Mouse (Mus musculus) stomach, embryonic 14.5 days (tissue): Measurements from ENCODE around the gene Fbxw10. TPM values are rescaled to one million over a fixed set of nuclear protein-coding genes. Genes with fewer than 3 reads are reported as not detected.

Source experiments
- ATAC-seq: fragments of 200-750 bp; cut with Nextera tagmentation; 2 replicates; pipeline ENCODE4 v1.8.0; 2017; ENCODE audit warnings: low read depth, moderate TSS enrichment; ENCODE audit not compliant: insufficient number of reproducible peaks, insufficient read depth, low FRiP score
- H3K27ac ChIP-seq: fragments of 300-500 bp; sonication (generic); 2 replicates; pipeline ENCODE4 v1.5.1; 2014; ENCODE audit warnings: mild to moderate bottlenecking, low read length, moderate library complexity, mixed read lengths
- H3K27me3 ChIP-seq: fragments of 300-500 bp; sonication (generic); 2 replicates; pipeline ENCODE4 v1.6.1; 2014; ENCODE audit warnings: low read length, control low read depth, mixed read lengths; ENCODE audit not compliant: control insufficient read depth, insufficient read depth
- H3K36me3 ChIP-seq: fragments of 300-500 bp; sonication (generic); 2 replicates; pipeline ENCODE4 v1.6.1; 2014; ENCODE audit warnings: mild to moderate bottlenecking, control low read depth, low read length, moderate library complexity, mixed read lengths; ENCODE audit not compliant: control insufficient read depth, insufficient read depth
- H3K4me1 ChIP-seq: fragments of 300-500 bp; sonication (generic); 2 replicates; pipeline ENCODE4 v1.6.1; 2014; ENCODE audit warnings: low read length, control low read depth, mixed read lengths; ENCODE audit not compliant: control insufficient read depth, insufficient read depth
- H3K4me2 ChIP-seq: fragments of 300-500 bp; sonication (generic); replicated peaks from 2 replicates; pipeline ENCODE4 v1.6.1; 2014; ENCODE audit warnings: low read depth, low read length, control low read depth
- H3K4me3 ChIP-seq: fragments of 300-500 bp; sonication (generic); 2 replicates; pipeline ENCODE4 v1.5.1; 2014; ENCODE audit warnings: low read depth, low read length, control low read depth
- H3K9ac ChIP-seq: fragments of 300-500 bp; sonication (generic); replicated peaks from 2 replicates; pipeline ENCODE4 v1.6.1; 2014; ENCODE audit warnings: low read depth, mild to moderate bottlenecking, control low read depth, low read length, moderate library complexity, mixed read lengths
- H3K9me3 ChIP-seq: fragments of 300-500 bp; sonication (generic); 2 replicates; pipeline ENCODE4 v1.6.1; 2016; ENCODE audit warnings: low read depth, low read length, control low read depth; ENCODE audit not compliant: control insufficient read depth
- WGBS: fragments of 180-500 bp; shearing (Covaris S2); extraction: QIAGEN DNeasy Blood & Tissue Kit; methylation state at CpG from one replicate; pipeline ENCODE4 v1.1.7; 2014; 5-methylcytosine and 5-hydroxymethylcytosine counted together
- polyA plus RNA-seq: library from polyadenylated mRNA; unstranded; fragments of >200 nt; fragmentation: Nextera tagmentation; extraction: Ambion mirVana; gene quantifications from 2 replicates; pipeline ENCODE4 v1.2.1, GENCODE M21; 2014

The Fbxw10 gene
- polyA plus RNA-seq, 1 experiment from 2014 or later = 1.1 TPM

GRCm38 (mm10) chr11:62876445-62876844 is 29.6 kb downstream of the Fbxw10 start:
- no peak overlapping the region for H3K27ac ChIP-seq
- no peak overlapping the region for H3K4me2 ChIP-seq
- WGBS = 82% methylated on average over 4 of the region's 4 CpGs

DNA sequence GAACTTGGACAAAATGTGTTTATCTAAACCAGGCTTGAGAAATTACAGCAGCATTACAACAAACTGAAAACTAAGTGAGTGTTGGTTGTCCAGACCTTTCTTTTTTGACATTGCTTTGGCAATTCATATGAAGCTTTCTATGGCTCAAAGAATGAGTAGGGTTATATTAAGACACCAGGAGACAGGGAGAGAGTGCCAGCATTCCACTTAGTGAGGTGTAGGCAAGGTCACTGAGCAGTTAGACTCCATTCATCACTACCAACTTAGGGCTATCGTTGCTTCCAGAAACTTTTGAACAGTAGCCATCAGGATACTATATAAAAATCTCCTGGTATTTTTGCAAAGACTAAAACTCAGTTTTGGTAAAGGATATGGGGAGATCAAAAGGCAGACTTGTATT is 30.5 kb downstream of the Fbxw10 start:
- H3K9ac ChIP-seq = no peak overlapping the region
- H3K27me3 ChIP-seq = no peaks in the 10 kb centered on the region
- WGBS = 69% methylated on average over 1 of the region's 1 CpGs
- no peaks in the 10 kb centered on the region for H3K4me1 ChIP-seq
- H3K27ac ChIP-seq = no peak overlapping the region
- no peak overlapping the region for H3K4me2 ChIP-seq
- H3K4me3 ChIP-seq = no peak overlapping the region
- H3K36me3 ChIP-seq = no peaks in the 10 kb centered on the region
- no peak for ATAC-seq
- H3K9me3 ChIP-seq = no peaks in the 10 kb centered on the region

More at GRCm38 (mm10) chr11:62876445-62876844, 29.6 kb downstream of the Fbxw10 start:
- Histone ChIP-seq H3K4me1 (no peaks in the 10 kb centered on the region), H3K9me3 (no peaks in the 10 kb centered on the region), H3K27me3 (no peaks in the 10 kb centered on the region), H3K4me3 (no peak overlapping the region), H3K36me3 (no peaks in the 10 kb centered on the region), H3K9ac (no peak overlapping the region)
- no peak for ATAC-seq

GRCm38 (mm10) chr11:62878728-62879127 is 31.9 kb downstream of the Fbxw10 start:
- Histone ChIP-seq H3K4me1 (no peaks in the 10 kb centered on the region), H3K27ac (no peak overlapping the region), H3K36me3 (peaks cover 3% of the 10 kb centered on the region; the same call in 1 of the 2 replicates), H3K27me3 (no peaks in the 10 kb centered on the region), H3K4me3 (peak overlapping the region; percentile 88), H3K9ac (0 out of 2 replicates have a peak overlapping the region, but pooled peaks have one; percentile 6), H3K4me2 (peak overlapping the region; percentile 43), H3K9me3 (no peaks in the 10 kb centered on the region)
- WGBS = 24% methylated on average over 9 of the region's 9 CpGs
- ATAC-seq = no peak

DNA sequence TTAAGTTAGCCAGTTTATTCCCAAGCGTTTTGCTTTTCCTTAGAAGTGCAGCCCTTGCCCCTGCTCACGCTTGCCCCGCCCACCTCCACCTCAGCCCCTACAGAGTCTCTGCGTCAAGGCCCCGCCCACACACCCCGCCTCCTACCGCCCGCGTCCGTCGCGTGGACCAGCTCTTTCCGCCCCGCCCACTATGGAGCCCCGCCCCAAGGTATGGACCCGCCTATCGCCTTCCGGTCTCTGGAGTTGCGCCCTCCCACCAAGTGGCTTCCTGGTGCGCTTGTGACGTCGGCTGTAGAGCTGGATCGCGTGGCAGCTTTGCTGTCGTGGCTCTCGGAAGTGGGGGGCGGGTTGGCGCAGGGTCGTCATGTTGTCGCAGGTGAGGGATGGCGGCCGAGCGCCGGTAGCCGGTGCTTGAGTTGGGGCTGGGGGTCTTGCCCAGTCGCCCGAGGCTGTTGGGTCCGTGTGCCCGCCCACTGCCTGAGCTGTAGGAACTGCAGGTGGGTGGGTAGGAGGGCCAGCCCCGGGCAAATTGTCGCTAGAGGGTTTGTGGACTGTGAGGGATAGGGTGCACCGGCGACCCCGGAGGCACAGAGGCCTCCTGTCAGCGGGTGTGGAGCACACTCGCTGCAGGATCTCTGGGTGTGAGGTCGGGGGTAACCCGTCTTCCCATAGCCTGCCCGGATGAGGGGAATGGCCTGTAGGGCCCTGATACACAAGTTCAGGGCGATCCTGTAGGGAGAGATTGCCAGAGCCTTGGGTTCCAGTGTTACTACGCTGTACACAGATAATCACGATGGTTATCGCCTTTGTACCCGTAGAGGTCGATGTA is 32.6 kb downstream of the Fbxw10 start, which contains the start of gene Tvp23b:
TSS of gene Tvp23b (plus strand) at position 236 of the 829 bp plus-strand sequence.
- H3K4me3 ChIP-seq = peak within 1 kb of the TSS; percentile 88
- H3K36me3 ChIP-seq = peaks cover 3% of the 10 kb centered on the region; the same call in 1 of the 2 replicates
- peak; percentile 97 for ATAC-seq
- H3K27ac ChIP-seq = peak within 1 kb of the TSS; percentile 85
- no peaks in the 10 kb centered on the region for H3K27me3 ChIP-seq
- no peaks in the 10 kb centered on the region for H3K4me1 ChIP-seq
- H3K9ac ChIP-seq = peak within 1 kb of the TSS; percentile 71
- WGBS = 2% methylated on average over 55 of the region's 55 CpGs
- H3K4me2 ChIP-seq = peak within 1 kb of the TSS; percentile 72
- no peaks in the 10 kb centered on the region for H3K9me3 ChIP-seq

- H3K4me2 ChIP-seq = no peak overlapping the region
- no peak overlapping the region for H3K27ac ChIP-seq
- no peak overlapping the region for H3K9ac ChIP-seq
- H3K4me1 ChIP-seq = no peaks in the 10 kb centered on the region
- H3K27me3 ChIP-seq = no peaks in the 10 kb centered on the region
- H3K4me3 ChIP-seq = no peak overlapping the region
- no peak for ATAC-seq
- no peaks in the 10 kb centered on the region for H3K9me3 ChIP-seq
- 90% methylated on average over 8 of the region's 8 CpGs for WGBS
- H3K36me3 ChIP-seq = peaks cover 19% of the 10 kb centered on the region; the same call in 1 of the 2 replicates
Observed at GRCm38 (mm10) chr11:62883407-62883806, 36.5 kb downstream of the Fbxw10 start.

DNA sequence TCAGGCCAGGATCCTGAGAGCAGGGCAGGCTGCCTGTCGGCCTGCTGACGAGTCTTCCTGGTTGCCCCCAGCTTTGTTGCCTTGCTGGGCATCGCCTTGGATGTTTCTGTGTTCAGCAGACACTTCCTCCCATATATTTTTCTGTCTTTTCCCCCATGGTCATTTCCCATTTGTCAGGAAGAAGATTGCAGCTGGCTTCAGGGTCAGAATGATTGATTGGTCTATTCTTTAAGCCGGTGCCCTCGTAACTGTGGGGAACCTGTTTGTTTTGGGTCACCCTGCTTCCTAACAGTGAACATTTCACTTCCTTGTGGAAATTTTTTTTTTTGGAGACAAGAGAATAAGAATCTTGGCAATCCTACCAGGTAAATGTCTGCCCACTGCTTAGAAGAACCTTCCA is 38.5 kb downstream of the Fbxw10 start:
- ATAC-seq = no peak
- WGBS = 58% methylated on average over 5 of the region's 5 CpGs

GRCm38 (mm10) chr11:62890796-62891195 is 43.9 kb downstream of the Fbxw10 start:
- no peak overlapping the region for H3K27ac ChIP-seq
- WGBS = 87% methylated on average over 4 of the region's 4 CpGs

More for the DNA sequence above, 38.5 kb downstream of the Fbxw10 start:
- Histone ChIP-seq H3K4me1 (no peaks in the 10 kb centered on the region), H3K27me3 (no peaks in the 10 kb centered on the region), H3K4me2 (no peak overlapping the region), H3K9me3 (no peaks in the 10 kb centered on the region), H3K36me3 (peaks cover 25% of the 10 kb centered on the region; the same call in 1 of the 2 replicates), H3K4me3 (no peak overlapping the region), H3K27ac (no peak overlapping the region), H3K9ac (no peak overlapping the region)

GRCm38 (mm10) chr11:62891763-62892162 is 44.9 kb downstream of the Fbxw10 start:
- H3K36me3 ChIP-seq = peaks cover 28% of the 10 kb centered on the region; the same call in 1 of the 2 replicates
- no peaks in the 10 kb centered on the region for H3K4me1 ChIP-seq
- no peak overlapping the region for H3K4me2 ChIP-seq
- H3K27me3 ChIP-seq = no peaks in the 10 kb centered on the region
- no peak for ATAC-seq
- H3K27ac ChIP-seq = no peak overlapping the region
- H3K9ac ChIP-seq = no peak overlapping the region
- H3K9me3 ChIP-seq = no peaks in the 10 kb centered on the region
- WGBS = 88% methylated on average over 11 of the region's 11 CpGs
- no peak overlapping the region for H3K4me3 ChIP-seq

More at GRCm38 (mm10) chr11:62890796-62891195, 43.9 kb downstream of the Fbxw10 start:
- Histone ChIP-seq H3K4me1 (no peaks in the 10 kb centered on the region), H3K4me3 (no peak overlapping the region), H3K9me3 (no peaks in the 10 kb centered on the region), H3K36me3 (peaks cover 28% of the 10 kb centered on the region; the same call in 1 of the 2 replicates), H3K4me2 (no peak overlapping the region), H3K27me3 (no peaks in the 10 kb centered on the region), H3K9ac (no peak overlapping the region)
- no peak for ATAC-seq
